Mouse (Mus musculus) kidney, embryonic 15.5 days (tissue): ENCODE data around the gene Pnliprp2. TPM values are rescaled to one million over a fixed set of nuclear protein-coding genes. Genes with fewer than 3 reads are reported as not detected.

Source experiments
- ATAC-seq: fragments of 200-750 bp; cut with Nextera tagmentation; replicated peaks from 2 replicates; pipeline ENCODE4 v1.8.0; 2017; ENCODE audit warnings: moderate TSS enrichment; ENCODE audit not compliant: low FRiP score
- H3K27ac ChIP-seq: fragments of 300-500 bp; sonication (generic); 2 replicates; pipeline ENCODE4 v1.5.1; 2015; ENCODE audit warnings: mild to moderate bottlenecking, inconsistent platforms
- H3K27me3 ChIP-seq: fragments of 300-500 bp; sonication (generic); 2 replicates; pipeline ENCODE4 v1.6.1; 2015; ENCODE audit warnings: inconsistent platforms
- H3K36me3 ChIP-seq: fragments of 300-500 bp; sonication (generic); 2 replicates; pipeline ENCODE4 v1.6.1; 2015; ENCODE audit warnings: inconsistent platforms
- H3K4me1 ChIP-seq: fragments of 300-500 bp; sonication (generic); 2 replicates; pipeline ENCODE4 v1.6.1; 2015; ENCODE audit warnings: inconsistent platforms
- H3K4me2 ChIP-seq: fragments of 300-500 bp; sonication (generic); 2 replicates; pipeline ENCODE4 v1.6.1; 2015; ENCODE audit warnings: moderate library complexity, mild to moderate bottlenecking, inconsistent platforms
- H3K4me3 ChIP-seq: fragments of 300-500 bp; sonication (generic); replicated peaks from 2 replicates; pipeline ENCODE4 v1.5.1; 2015; ENCODE audit warnings: mild to moderate bottlenecking, inconsistent platforms
- H3K9ac ChIP-seq: fragments of 300-500 bp; sonication (generic); 2 replicates; pipeline ENCODE4 v1.6.1; 2015; ENCODE audit warnings: mild to moderate bottlenecking, inconsistent platforms
- H3K9me3 ChIP-seq: fragments of 300-500 bp; sonication (generic); replicated peaks from 2 replicates; pipeline ENCODE4 v1.6.1; 2016; ENCODE audit warnings: inconsistent platforms
- WGBS: fragments of 180-500 bp; shearing (Covaris S2); methylation state at CpG from one replicate; pipeline ENCODE4 v1.1.7; 2015; ENCODE audit warnings: mixed read lengths; 5-methylcytosine and 5-hydroxymethylcytosine counted together
- polyA plus RNA-seq: library from polyadenylated mRNA; unstranded; fragments of >200 nt; fragmentation: Nextera tagmentation; extraction: Ambion mirVana; gene quantifications from 2 replicates; pipeline ENCODE4 v1.2.1, GENCODE M21; 2015

The Pnliprp2 gene
- polyA plus RNA-seq = 0.31 and 0.44 TPM in 2 replicates

DNA sequence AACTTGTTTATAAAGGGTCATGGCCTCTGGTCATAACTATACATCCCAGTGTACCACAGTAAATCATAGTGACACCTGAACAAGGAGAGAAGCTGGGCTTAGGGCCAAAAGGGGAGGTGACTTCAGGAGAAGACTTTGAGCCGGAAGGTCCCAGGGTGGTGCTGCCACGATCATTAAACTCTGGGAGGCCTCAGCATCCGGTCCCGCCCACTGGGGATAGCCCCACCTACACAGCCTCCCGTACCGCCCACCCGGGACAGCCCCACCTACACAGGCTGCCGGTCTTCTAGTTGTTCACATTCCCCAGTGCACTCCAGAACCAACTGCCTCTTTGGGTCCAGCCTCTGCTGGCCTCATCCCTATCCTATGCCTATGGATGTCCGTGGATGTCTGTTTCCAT, at the start of gene Pnliprp2:
TSS of gene Pnliprp2 (plus strand) at position 297 of the 400 bp plus-strand sequence.
- Histone ChIP-seq H3K4me3 (no peak within 1 kb of the TSS), H3K9ac (no peak within 1 kb of the TSS), H3K4me2 (no peak within 1 kb of the TSS), H3K9me3 (no peaks in the 10 kb centered on the region), H3K27ac (no peak within 1 kb of the TSS), H3K27me3 (0 out of 2 replicates have a peak, but pooled peaks cover 3% of the 10 kb centered on the region), H3K36me3 (no peaks in the 10 kb centered on the region), H3K4me1 (peaks cover 5% of the 10 kb centered on the region; the same call in 1 of the 2 replicates)
- 38% methylated on average over 9 of the region's 9 CpGs for WGBS
- ATAC-seq = peak; percentile 75

GRCm38 (mm10) chr19:58717925-58718324, 41.6 kb upstream of the Pnliprp2 start:
- Histone ChIP-seq H3K4me1 (no peaks in the 10 kb centered on the region), H3K4me3 (no peak overlapping the region), H3K4me2 (no peak overlapping the region), H3K27ac (no peak overlapping the region), H3K36me3 (no peaks in the 10 kb centered on the region), H3K27me3 (no peaks in the 10 kb centered on the region), H3K9ac (no peak overlapping the region), H3K9me3 (no peaks in the 10 kb centered on the region)
- WGBS = 67% methylated on average over 4 of the region's 4 CpGs
- no peak for ATAC-seq

- no peak overlapping the region for H3K9ac ChIP-seq
- H3K4me2 ChIP-seq = no peak overlapping the region
- ATAC-seq = no peak
- no peaks in the 10 kb centered on the region for H3K36me3 ChIP-seq
- H3K9me3 ChIP-seq = no peaks in the 10 kb centered on the region
- no peak overlapping the region for H3K27ac ChIP-seq
- H3K4me1 ChIP-seq = no peaks in the 10 kb centered on the region
- H3K4me3 ChIP-seq = no peak overlapping the region
- H3K27me3 ChIP-seq = no peaks in the 10 kb centered on the region
These were observed 39.1 kb upstream of the Pnliprp2 start for GRCm38 (mm10) chr19:58720439-58720838.

GRCm38 (mm10) chr19:58726551-58726950, 33.0 kb upstream of the Pnliprp2 start:
- H3K9ac ChIP-seq = no peak overlapping the region
- H3K27ac ChIP-seq = no peak overlapping the region
- WGBS = 79% methylated on average over 5 of the region's 5 CpGs
- H3K36me3 ChIP-seq = no peaks in the 10 kb centered on the region
- no peaks in the 10 kb centered on the region for H3K9me3 ChIP-seq
- H3K4me1 ChIP-seq = peaks cover 8% of the 10 kb centered on the region
- no peak overlapping the region for H3K4me2 ChIP-seq
- H3K27me3 ChIP-seq = peaks cover 2% of the 10 kb centered on the region; the same call in 1 of the 2 replicates
- H3K4me3 ChIP-seq = no peak overlapping the region
- no peak for ATAC-seq

DNA sequence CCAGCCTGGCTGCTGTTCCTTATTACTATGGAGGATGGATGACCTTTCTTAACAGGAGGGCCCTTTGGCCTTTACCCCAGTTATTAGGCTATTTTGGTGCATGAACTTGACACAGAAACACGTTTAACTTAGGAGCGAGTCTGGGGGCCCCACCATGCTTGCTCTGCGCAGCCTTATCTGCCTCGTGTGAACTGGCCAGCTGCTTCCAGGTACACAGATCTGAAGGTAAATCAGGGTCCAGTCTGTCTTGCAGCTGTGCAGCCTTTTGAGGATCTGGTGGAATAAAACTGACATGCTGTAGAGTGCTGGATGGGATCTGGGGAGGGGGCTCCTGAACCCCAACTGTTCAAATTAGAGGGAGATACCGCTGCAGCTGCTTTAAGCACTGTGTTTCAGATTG, 31.8 kb upstream of the Pnliprp2 start:
- no peak overlapping the region for H3K9ac ChIP-seq
- H3K4me3 ChIP-seq = no peak overlapping the region
- no peak overlapping the region for H3K27ac ChIP-seq
- H3K4me2 ChIP-seq = no peak overlapping the region
- H3K4me1 ChIP-seq = peaks cover 8% of the 10 kb centered on the region
- no peak for ATAC-seq
- H3K9me3 ChIP-seq = no peaks in the 10 kb centered on the region
- 64% methylated on average over 5 of the region's 5 CpGs for WGBS
- no peaks in the 10 kb centered on the region for H3K36me3 ChIP-seq
- peaks cover 2% of the 10 kb centered on the region; the same call in 1 of the 2 replicates for H3K27me3 ChIP-seq

DNA sequence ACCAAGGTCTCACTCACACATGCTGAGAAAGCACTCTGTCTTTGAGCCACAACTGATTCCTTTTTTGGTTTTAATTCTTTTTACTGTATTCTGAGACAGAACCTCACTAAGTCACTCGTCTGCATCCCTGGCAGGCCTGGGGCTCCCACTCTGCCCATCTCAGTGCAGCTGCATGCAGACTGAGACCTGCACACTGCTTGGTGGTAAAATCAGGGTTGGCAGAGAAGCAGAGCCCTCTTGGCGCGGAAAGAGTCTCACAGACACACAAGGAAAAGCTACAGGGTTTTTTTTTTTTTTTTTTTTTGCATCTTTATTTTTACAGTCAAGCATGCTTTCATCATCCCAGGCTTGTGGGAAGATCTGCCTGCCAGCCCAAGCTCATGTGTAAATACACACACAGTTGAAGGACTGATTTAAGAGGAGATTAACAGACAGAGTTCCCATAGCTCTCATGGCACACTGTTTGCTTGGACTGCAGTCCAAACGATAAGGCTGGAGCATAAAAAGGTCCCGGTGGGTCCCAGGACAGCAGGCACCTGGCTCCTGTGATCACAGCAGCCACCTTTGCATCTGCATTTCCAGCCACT, 31.0 kb upstream of the Pnliprp2 start, which contains the start of gene Pnliprp1:
TSS of gene Pnliprp1 (plus strand) at position 443 of the 587 bp plus-strand sequence.
- Histone ChIP-seq H3K9ac (no peak within 1 kb of the TSS), H3K27ac (no peak within 1 kb of the TSS), H3K4me2 (no peak within 1 kb of the TSS), H3K9me3 (no peaks in the 10 kb centered on the region), H3K36me3 (no peaks in the 10 kb centered on the region), H3K4me3 (no peak within 1 kb of the TSS), H3K27me3 (peaks cover 2% of the 10 kb centered on the region; the same call in 1 of the 2 replicates), H3K4me1 (peaks cover 8% of the 10 kb centered on the region)
- WGBS = 46% methylated on average over 5 of the region's 5 CpGs
- no peak for ATAC-seq

DNA sequence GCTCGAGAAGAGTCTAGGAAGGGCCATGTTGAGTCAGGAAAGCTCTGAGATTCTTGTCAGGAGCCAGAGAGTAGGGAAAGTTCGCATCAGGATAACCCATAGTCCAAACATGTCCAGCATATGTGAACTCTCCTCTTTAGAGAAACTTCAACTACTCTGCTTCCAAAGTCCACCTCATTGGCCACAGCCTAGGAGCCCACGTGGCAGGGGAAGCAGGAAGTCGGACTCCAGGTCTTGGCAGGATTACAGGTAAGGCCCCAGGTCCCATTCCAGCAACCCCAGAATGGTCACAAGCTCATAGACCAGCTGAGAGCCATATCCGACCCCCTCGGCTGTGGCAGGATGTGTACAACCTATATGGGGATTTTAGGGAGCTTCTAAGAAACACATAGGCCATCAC, 26.3 kb upstream of the Pnliprp2 start:
- no peak for ATAC-seq
- H3K27me3 ChIP-seq = peaks cover 2% of the 10 kb centered on the region; the same call in 1 of the 2 replicates
- H3K36me3 ChIP-seq = no peaks in the 10 kb centered on the region
- no peak overlapping the region for H3K4me3 ChIP-seq
- 84% methylated on average over 6 of the region's 6 CpGs for WGBS
- H3K4me1 ChIP-seq = no peaks in the 10 kb centered on the region
- no peak overlapping the region for H3K9ac ChIP-seq
- no peak overlapping the region for H3K27ac ChIP-seq
- H3K4me2 ChIP-seq = no peak overlapping the region
- H3K9me3 ChIP-seq = no peaks in the 10 kb centered on the region

- ATAC-seq = no peak
- Histone ChIP-seq H3K4me1 (no peaks in the 10 kb centered on the region), H3K36me3 (no peaks in the 10 kb centered on the region), H3K27ac (no peak overlapping the region), H3K27me3 (no peaks in the 10 kb centered on the region), H3K9ac (no peak overlapping the region), H3K9me3 (no peaks in the 10 kb centered on the region), H3K4me3 (no peak overlapping the region), H3K4me2 (no peak overlapping the region)
- 54% methylated on average over 4 of the region's 4 CpGs for WGBS
These were observed 21.4 kb upstream of the Pnliprp2 start for GRCm38 (mm10) chr19:58738111-58738510.

- no peak overlapping the region for H3K27ac ChIP-seq
These were observed 18.5 kb upstream of the Pnliprp2 start for GRCm38 (mm10) chr19:58741036-58741435.

GRCm38 (mm10) chr19:58742711-58743110, 16.8 kb upstream of the Pnliprp2 start:
- no peak for ATAC-seq
- no peak overlapping the region for H3K4me2 ChIP-seq

More at GRCm38 (mm10) chr19:58741036-58741435, 18.5 kb upstream of the Pnliprp2 start:
- H3K4me1 ChIP-seq = no peaks in the 10 kb centered on the region
- no peak overlapping the region for H3K9ac ChIP-seq
- no peaks in the 10 kb centered on the region for H3K9me3 ChIP-seq
- 84% methylated on average over 6 of the region's 6 CpGs for WGBS
- H3K4me3 ChIP-seq = no peak overlapping the region
- no peaks in the 10 kb centered on the region for H3K36me3 ChIP-seq
- no peaks in the 10 kb centered on the region for H3K27me3 ChIP-seq
- no peak overlapping the region for H3K4me2 ChIP-seq
- no peak for ATAC-seq

GRCm38 (mm10) chr19:58743736-58744135, 15.8 kb upstream of the Pnliprp2 start:
- Histone ChIP-seq H3K9me3 (no peaks in the 10 kb centered on the region), H3K4me3 (no peak overlapping the region), H3K27ac (no peak overlapping the region), H3K36me3 (no peaks in the 10 kb centered on the region), H3K4me2 (no peak overlapping the region), H3K27me3 (no peaks in the 10 kb centered on the region), H3K4me1 (no peaks in the 10 kb centered on the region), H3K9ac (no peak overlapping the region)
- ATAC-seq = no peak
- WGBS = 26% methylated on average over 4 of the region's 4 CpGs

More at GRCm38 (mm10) chr19:58742711-58743110, 16.8 kb upstream of the Pnliprp2 start:
- H3K27ac ChIP-seq = no peak overlapping the region
- H3K9ac ChIP-seq = no peak overlapping the region
- no peaks in the 10 kb centered on the region for H3K4me1 ChIP-seq
- no peaks in the 10 kb centered on the region for H3K27me3 ChIP-seq
- no peak overlapping the region for H3K4me3 ChIP-seq
- 84% methylated on average over 4 of the region's 4 CpGs for WGBS
- H3K36me3 ChIP-seq = no peaks in the 10 kb centered on the region
- no peaks in the 10 kb centered on the region for H3K9me3 ChIP-seq

GRCm38 (mm10) chr19:58747498-58748000, 12.0 kb upstream of the Pnliprp2 start:
- ATAC-seq = no peak
- no peaks in the 10 kb centered on the region for H3K9me3 ChIP-seq
- no peak overlapping the region for H3K4me3 ChIP-seq
- H3K36me3 ChIP-seq = no peaks in the 10 kb centered on the region
- H3K9ac ChIP-seq = no peak overlapping the region
- H3K27me3 ChIP-seq = no peaks in the 10 kb centered on the region
- H3K27ac ChIP-seq = no peak overlapping the region
- no peak overlapping the region for H3K4me2 ChIP-seq
- H3K4me1 ChIP-seq = no peaks in the 10 kb centered on the region
- 86% methylated on average over 9 of the region's 9 CpGs for WGBS
